ENCODE assay signal across 14 mouse cellular contexts in the genomic region with DNA sequence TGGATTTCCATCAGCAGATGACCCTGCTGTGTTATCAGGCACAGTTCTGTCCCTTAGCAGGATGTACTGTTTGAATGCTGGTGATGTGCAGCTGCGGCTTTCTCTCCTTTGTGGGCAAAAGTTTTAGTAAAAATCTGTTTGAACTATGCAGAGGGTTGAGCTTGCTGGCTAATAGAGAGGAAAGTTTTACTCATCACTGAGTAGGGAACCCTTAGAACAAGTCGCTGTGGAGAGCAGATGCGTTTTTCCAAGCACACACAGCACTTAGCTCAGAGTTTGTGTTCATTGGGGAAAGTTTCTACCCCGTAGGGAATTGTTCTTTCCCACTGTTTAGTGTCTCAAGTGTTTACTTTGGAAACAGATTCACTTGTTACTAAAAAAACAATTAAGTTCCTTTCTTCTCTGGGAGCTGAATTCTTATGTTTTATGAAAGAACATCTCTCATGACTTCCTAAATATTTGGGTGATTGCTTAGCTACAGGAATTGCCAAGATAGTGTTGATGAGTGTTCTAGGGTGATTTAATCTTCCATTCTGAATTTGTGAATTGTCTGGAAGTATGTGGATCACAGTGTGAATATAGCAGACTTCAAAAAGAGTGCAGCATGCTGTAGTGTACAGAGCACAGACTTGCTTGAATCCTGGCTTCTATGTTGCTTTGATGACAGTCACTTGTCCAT. TPM values are rescaled to one million over a fixed set of nuclear protein-coding genes. Genes with fewer than 3 reads are reported as not detected.
DNase-seq lines count a peak whose midpoint lies in the region; ATAC-seq and TF ChIP-seq lines count a peak whose summit lies in the region.
"Had no signal": no experiment of that assay in that cellular context is flagged by ENCODE, and none has a peak within 500 bp of the region (broad histone marks: within the 10 kb centered on the region; RNA-seq: fewer than 3 reads in every experiment).

No protein-coding gene starts in this region.

- no peak for TF ChIP-seq CTCF in gastrocnemius, adult 2 months (IDR thresholded peaks at IDR 0.05)
- no peak for TF ChIP-seq CTCF in brain, embryonic 14.5 days (IDR thresholded peaks at IDR 0.05; ENCODE audit: borderline replicate concordance, extremely low read depth, insufficient read depth, insufficient read length)

- ATAC-seq in heart, embryonic 13.5 days (ENCODE audit: extremely low read depth, insufficient number of reproducible peaks, low FRiP score, low TSS enrichment), result no peak

- peaks cover 36% of the 10 kb centered on the region for H3K4me1 ChIP-seq in heart, embryonic 13.5 days
- H3K4me1 ChIP-seq: forebrain, embryonic 10.5 days; liver, embryonic 13.5 days had no signal

- H3K27me3 ChIP-seq in heart, embryonic 13.5 days (replicated peaks), result no peaks in the 10 kb centered on the region
- H3K27me3 ChIP-seq: liver, embryonic 13.5 days had no signal

- H3K4me2 ChIP-seq in heart, embryonic 13.5 days, result no peak overlapping the region
- H3K4me2 ChIP-seq: liver, embryonic 13.5 days had no signal

- no peak overlapping the region for H3K9ac ChIP-seq in heart, embryonic 13.5 days
- H3K9ac ChIP-seq: liver, embryonic 13.5 days had no signal

- intact Hi-C loops in gastrocnemius, adult 2 months (cut with DNase I), result no loop called here

- 61% methylated on average over 4 of the region's 4 CpGs for WGBS in heart, embryonic 13.5 days

- DNase-seq in gastrocnemius, adult 2 months, result no peak
- no peak for DNase-seq in gastrocnemius, postnatal 10 days
- DNase-seq in 3T3-L1 (ENCODE audit: low read depth, low spot score), result peak; percentile 14
- DNase-seq in brain, embryonic 14.5 days (ENCODE audit: low read depth), result peak; percentile 5
- no peak for DNase-seq in embryo, embryonic 10 days (ENCODE audit: low spot score)
- DNase-seq in spleen, postnatal 14 days (ENCODE audit: low spot score in 2 of 2), result no peak
- DNase-seq in layer of hippocampus, adult 18-20 months (ENCODE audit: low spot score in 2 of 2), result no peak
- DNase-seq: adrenal gland, adult 8-10 months; layer of hippocampus, adult 9-11 months; liver, embryonic 13.5 days; thymus, postnatal 14 days had no signal

- peaks cover 64% of the 10 kb centered on the region for H3K36me3 ChIP-seq in heart, embryonic 13.5 days

- no peak overlapping the region for H3K4me3 ChIP-seq in gastrocnemius, adult 2 months
- no peak overlapping the region for H3K4me3 ChIP-seq in heart, embryonic 13.5 days
- H3K4me3 ChIP-seq: forebrain, embryonic 10.5 days; liver, embryonic 13.5 days had no signal

- H3K9me3 ChIP-seq in heart, embryonic 13.5 days, result no peaks in the 10 kb centered on the region
- H3K9me3 ChIP-seq: forebrain, embryonic 10.5 days; liver, embryonic 13.5 days had no signal

- peak overlapping the region; percentile 71 for H3K27ac ChIP-seq in gastrocnemius, adult 2 months
- peak overlapping the region; percentile 81 for H3K27ac ChIP-seq in heart, embryonic 13.5 days (replicated peaks)
- H3K27ac ChIP-seq: forebrain, embryonic 10.5 days; liver, embryonic 13.5 days; macrophage had no signal

- TF ChIP-seq POLR2A in brain, embryonic 14.5 days (IDR thresholded peaks at IDR 0.05; ENCODE audit: borderline replicate concordance, extremely low read depth, insufficient read depth, insufficient read length, poor library complexity, severe bottlenecking), result no peak

RNA-seq across cellular contexts. Expression of gene Ankfy1, which starts 45.2 kb away (rescaled TPM):
- total RNA-seq in gastrocnemius, adult 2 months (2021), result 10 to 100 TPM in 1 of 2 experiments, 1 to 10 TPM in 1; 8.5 to 10.4 TPM
- total RNA-seq in gastrocnemius, postnatal 10 days (2021), result 10 to 100 TPM; 17.0 to 21.9 TPM
- 44.7 and 50.3 TPM in 2 replicates for polyA plus RNA-seq in brain, embryonic 14.5 days (2012; rRNA removed)
- polyA plus RNA-seq in heart, embryonic 13.5 days (2015; fragmentation: Nextera tagmentation; extraction: Ambion mirVana), result 15.2 and 15.8 TPM in 2 replicates
- total RNA-seq in layer of hippocampus, adult 18-20 months (2021), result 10 to 100 TPM; 33.1 to 35.0 TPM

Comparison
In these comparisons a context has a peak if more than half of its experiments do, and no peak if none do; other contexts are left out.
1. DNase-seq: peak in 3T3-L1 (single experiment) and brain, embryonic 14.5 days (single experiment); none in gastrocnemius, adult 2 months (single experiment), gastrocnemius, postnatal 10 days (single experiment), embryo, embryonic 10 days (single experiment), spleen, postnatal 14 days (0 of 2) and layer of hippocampus, adult 18-20 months (0 of 2).